Mouse (Mus musculus): ENCODE data around the gene Mrpl50.

DNA sequence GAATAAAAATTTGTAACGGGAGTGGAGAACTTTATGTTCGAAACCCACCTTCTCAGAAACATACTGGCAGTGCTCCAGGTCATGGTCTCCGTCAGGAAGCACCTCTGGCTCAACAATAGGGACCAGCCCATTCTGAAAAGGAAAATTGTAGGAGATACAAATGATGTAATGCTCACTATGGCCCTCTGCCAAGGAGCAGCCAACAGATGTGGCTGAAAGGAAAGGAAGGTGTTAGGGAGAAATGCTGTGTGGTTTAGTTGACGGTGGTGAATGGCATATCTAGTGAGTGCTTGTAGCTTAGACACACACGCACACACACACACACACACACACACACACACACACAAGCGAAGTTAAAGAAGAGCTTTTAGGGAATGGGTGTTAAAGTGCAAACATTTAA lies 18.8 kb upstream of the Mrpl50 start:
- TF ChIP-seq NELFE (IDR thresholded peaks at IDR 0.05; ENCODE audit: low read depth, low read length) (no peak), CHD2 (IDR thresholded peaks at IDR 0.05; ENCODE audit: low read length) (no peak)

All from MEL (cell line).